Mouse (Mus musculus): ENCODE measurements around the gene Aggf1. TPM values are rescaled to one million over a fixed set of nuclear protein-coding genes. Genes with fewer than 3 reads are reported as not detected.

Gene Aggf1
- polyA plus RNA-seq, 2 experiments, result 13.0 to 14.9 TPM

DNA sequence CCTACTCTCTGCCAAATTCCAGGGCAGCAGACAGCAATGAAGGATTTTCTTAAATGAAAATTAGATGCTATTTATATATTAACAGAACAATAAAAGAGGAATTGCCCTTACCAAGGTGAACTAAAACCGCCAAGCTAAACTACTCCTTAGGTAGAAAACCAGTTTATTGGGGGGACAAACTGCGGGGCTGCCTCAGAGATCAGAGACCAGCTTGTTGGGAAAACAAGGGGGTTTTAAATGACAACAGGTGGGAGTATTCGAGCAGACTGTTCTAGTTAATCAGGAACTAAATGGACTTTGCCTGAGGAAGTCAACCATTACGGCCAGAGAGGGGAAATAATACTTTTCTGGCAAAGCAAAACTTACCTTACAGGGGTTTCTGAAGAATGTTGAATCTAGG lies 54.7 kb downstream of the Aggf1 start:
- Histone ChIP-seq H3K4me2 (ENCODE audit: low read depth) (no peak overlapping the region), H3K4me3 (ENCODE audit: insufficient read depth in 1 of 2, low read depth in 2 of 2, low read length in 2 of 2) (no peak overlapping the region), H3K36me3 (replicated peaks; ENCODE audit: control insufficient read depth, insufficient read depth, low read depth) (no peaks in the 10 kb centered on the region), H3K27ac (no peak overlapping the region), H3K27me3 (ENCODE audit: control insufficient read depth, insufficient read depth, low read length) (peaks cover 5% of the 10 kb centered on the region; the same call in 1 of the 2 replicates), H3K4me1 (replicated peaks; ENCODE audit: control insufficient read depth in 2 of 2, insufficient read depth in 2 of 2, low read length in 1 of 2) (0 out of 4 replicates have a peak, but pooled peaks cover 0 to 3% of the 10 kb centered on the region in 2 experiments), H3K9ac (replicated peaks) (no peak overlapping the region), H3K9me3 (ENCODE audit: control insufficient read depth, low read length) (no peaks in the 10 kb centered on the region)
- ATAC-seq (ENCODE audit: insufficient read depth) (no peak), DNase-seq (ENCODE audit: low read depth in 3 of 3, low spot score in 3 of 3) (no peak)
- 39% methylated on average over 4 of the region's 4 CpGs for WGBS (ENCODE audit: insufficient replicate concordance)
- TF ChIP-seq CTCF (IDR thresholded peaks at IDR 0.05; ENCODE audit: low read depth) (no peak), EP300 (IDR thresholded peaks at IDR 0.05; ENCODE audit: low read depth) (no peak)

GRCm38 (mm10) chr13:95319153-95319552 lies 56.0 kb downstream of the Aggf1 start:
- TF ChIP-seq EP300 (IDR thresholded peaks at IDR 0.05; ENCODE audit: low read depth), result no peak
- no peak for TF ChIP-seq CTCF (IDR thresholded peaks at IDR 0.05; ENCODE audit: low read depth)
- 0 out of 4 replicates have a peak, but pooled peaks cover 0 to 3% of the 10 kb centered on the region in 2 experiments for H3K4me1 ChIP-seq (replicated peaks; ENCODE audit: control insufficient read depth in 2 of 2, insufficient read depth in 2 of 2, low read length in 1 of 2)
- H3K27ac ChIP-seq, result no peak overlapping the region
- ATAC-seq (ENCODE audit: insufficient read depth) (no peak), DNase-seq (ENCODE audit: low read depth in 3 of 3, low spot score in 3 of 3) (no peak)
- H3K36me3 ChIP-seq (replicated peaks; ENCODE audit: control insufficient read depth, insufficient read depth, low read depth), result no peaks in the 10 kb centered on the region
- no peak overlapping the region for H3K4me3 ChIP-seq (ENCODE audit: insufficient read depth in 1 of 2, low read depth in 2 of 2, low read length in 2 of 2)
- H3K4me2 ChIP-seq (ENCODE audit: low read depth), result no peak overlapping the region
- no peak overlapping the region for H3K9ac ChIP-seq (replicated peaks)
- H3K9me3 ChIP-seq (ENCODE audit: control insufficient read depth, low read length), result no peaks in the 10 kb centered on the region
- no peaks in the 10 kb centered on the region for H3K27me3 ChIP-seq (ENCODE audit: control insufficient read depth, insufficient read depth, low read length)
- WGBS (ENCODE audit: insufficient replicate concordance), result 44% methylated on average over 6 of the region's 6 CpGs

DNA sequence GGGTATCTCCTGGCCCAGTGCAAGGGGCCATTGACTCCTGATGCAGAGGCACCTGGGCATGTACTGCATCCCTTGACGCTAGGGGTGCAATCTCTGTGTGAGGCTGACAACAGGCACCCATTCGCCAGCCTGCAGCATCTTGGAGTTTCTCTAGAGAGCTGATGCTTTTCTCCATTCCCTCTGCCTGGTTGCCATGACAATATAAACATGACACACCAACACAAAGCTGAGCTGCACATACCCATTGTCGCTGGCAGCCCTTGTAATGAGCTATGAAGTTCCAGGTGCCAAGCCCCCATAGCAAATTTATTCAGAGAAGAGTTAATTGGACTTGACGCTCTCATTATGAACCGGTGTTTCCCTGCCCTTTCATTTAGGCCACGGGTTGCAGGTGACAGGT lies 63.1 kb downstream of the Aggf1 start:
- Histone ChIP-seq H3K4me3 (ENCODE audit: insufficient read depth in 1 of 2, low read depth in 2 of 2, low read length in 2 of 2) (no peak overlapping the region), H3K36me3 (replicated peaks; ENCODE audit: control insufficient read depth, insufficient read depth, low read depth) (no peaks in the 10 kb centered on the region), H3K9me3 (ENCODE audit: control insufficient read depth, low read length) (no peaks in the 10 kb centered on the region), H3K27ac (no peak overlapping the region), H3K27me3 (ENCODE audit: control insufficient read depth, insufficient read depth, low read length) (no peaks in the 10 kb centered on the region), H3K4me2 (ENCODE audit: low read depth) (no peak overlapping the region), H3K4me1 (replicated peaks; ENCODE audit: control insufficient read depth in 2 of 2, insufficient read depth in 2 of 2, low read length in 1 of 2) (no peaks in the 10 kb centered on the region), H3K9ac (replicated peaks) (no peak overlapping the region)
- TF ChIP-seq CTCF (IDR thresholded peaks at IDR 0.05; ENCODE audit: low read depth), result no peak
- no peak for TF ChIP-seq EP300 (IDR thresholded peaks at IDR 0.05; ENCODE audit: low read depth)
- no peak for DNase-seq (ENCODE audit: low read depth in 3 of 3, low spot score in 3 of 3)
- 61% methylated on average over 6 of the region's 6 CpGs for WGBS (ENCODE audit: insufficient replicate concordance)
- ATAC-seq (ENCODE audit: insufficient read depth), result no peak

- DNase-seq (ENCODE audit: low read depth in 3 of 3, low spot score in 3 of 3) (no peak), ATAC-seq (ENCODE audit: insufficient read depth) (no peak)
- Histone ChIP-seq H3K9ac (replicated peaks) (no peak overlapping the region), H3K9me3 (ENCODE audit: control insufficient read depth, low read length) (no peaks in the 10 kb centered on the region), H3K36me3 (replicated peaks; ENCODE audit: control insufficient read depth, insufficient read depth, low read depth) (no peaks in the 10 kb centered on the region), H3K27me3 (ENCODE audit: control insufficient read depth, insufficient read depth, low read length) (no peaks in the 10 kb centered on the region), H3K4me1 (replicated peaks; ENCODE audit: control insufficient read depth in 2 of 2, insufficient read depth in 2 of 2, low read length in 1 of 2) (no peaks in the 10 kb centered on the region; a peak in 1 of 4 replicates), H3K27ac (no peak overlapping the region), H3K4me2 (ENCODE audit: low read depth) (peak overlapping the region; percentile 15; the same call in 1 of the 2 replicates), H3K4me3 (ENCODE audit: insufficient read depth in 1 of 2, low read depth in 2 of 2, low read length in 2 of 2) (no peak overlapping the region)
- 64% methylated on average over 8 of the region's 8 CpGs for WGBS (ENCODE audit: insufficient replicate concordance)
- TF ChIP-seq EP300 (IDR thresholded peaks at IDR 0.05; ENCODE audit: low read depth) (no peak), CTCF (IDR thresholded peaks at IDR 0.05; ENCODE audit: low read depth) (0 out of 2 replicates have a peak, but pooled peaks have one; percentile 7)
These were observed 68.0 kb downstream of the Aggf1 start for GRCm38 (mm10) chr13:95307100-95307655.

DNA sequence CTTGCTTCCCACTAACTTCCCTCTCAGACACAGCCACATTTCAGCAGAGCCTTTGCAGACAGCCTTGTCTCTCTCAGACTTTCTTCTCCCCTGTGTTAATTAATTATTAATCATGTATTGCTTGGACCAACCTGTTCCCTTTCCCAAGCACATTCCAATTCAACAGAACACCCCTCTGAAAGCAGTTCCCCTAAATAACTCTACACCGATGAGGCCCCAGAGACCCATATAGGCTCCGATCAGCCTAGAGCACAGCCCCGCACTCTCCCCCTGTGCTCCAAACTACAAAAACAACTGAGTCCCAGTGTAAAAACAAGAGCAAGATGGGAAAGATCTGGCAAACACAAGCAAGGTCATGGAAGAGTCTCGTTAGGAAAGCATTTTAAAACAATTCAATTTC lies 68.6 kb downstream of the Aggf1 start:
- WGBS (ENCODE audit: insufficient replicate concordance), result 64% methylated on average over 4 of the region's 4 CpGs
- H3K27ac ChIP-seq, result no peak overlapping the region
- ATAC-seq (ENCODE audit: insufficient read depth) (no peak), DNase-seq (ENCODE audit: low read depth in 3 of 3, low spot score in 3 of 3) (no peak)
- TF ChIP-seq EP300 (IDR thresholded peaks at IDR 0.05; ENCODE audit: low read depth) (no peak), CTCF (IDR thresholded peaks at IDR 0.05; ENCODE audit: low read depth) (no peak)
- H3K9ac ChIP-seq (replicated peaks), result no peak overlapping the region
- H3K4me1 ChIP-seq (replicated peaks; ENCODE audit: control insufficient read depth in 2 of 2, insufficient read depth in 2 of 2, low read length in 1 of 2), result no peaks in the 10 kb centered on the region; a peak in 1 of 4 replicates
- peak overlapping the region; percentile 15; the same call in 1 of the 2 replicates for H3K4me2 ChIP-seq (ENCODE audit: low read depth)
- H3K9me3 ChIP-seq (ENCODE audit: control insufficient read depth, low read length), result no peaks in the 10 kb centered on the region
- H3K4me3 ChIP-seq (ENCODE audit: insufficient read depth in 1 of 2, low read depth in 2 of 2, low read length in 2 of 2), result no peak overlapping the region
- H3K27me3 ChIP-seq (ENCODE audit: control insufficient read depth, insufficient read depth, low read length), result no peaks in the 10 kb centered on the region
- no peaks in the 10 kb centered on the region for H3K36me3 ChIP-seq (replicated peaks; ENCODE audit: control insufficient read depth, insufficient read depth, low read depth)

Other genes with a start within 250 kb of the Aggf1 start
- 0.28 and 0.40 TPM in 2 replicates for gene Pde8b, start 125.0 kb downstream of the Aggf1 start, polyA plus RNA-seq (2012; rRNA removed)
- gene Pde8b, start 125.0 kb downstream of the Aggf1 start, polyA plus RNA-seq (2014; fragmentation: Nextera tagmentation; extraction: Ambion mirVana), result 0.14 and 0.37 TPM in 2 replicates
- gene Zbed3, start 51.7 kb downstream of the Aggf1 start, polyA plus RNA-seq (2012; rRNA removed), result 4.6 TPM in 2 replicates
- 4.1 and 5.0 TPM in 2 replicates for gene Zbed3, start 51.7 kb downstream of the Aggf1 start, polyA plus RNA-seq (2014; fragmentation: Nextera tagmentation; extraction: Ambion mirVana)
- gene Crhbp, start 69.6 kb upstream of the Aggf1 start, polyA plus RNA-seq (2012; rRNA removed), result 0.04 and 0.05 TPM in 2 replicates
- not detected in 2 replicates for gene Crhbp, start 69.6 kb upstream of the Aggf1 start, polyA plus RNA-seq (2014; fragmentation: Nextera tagmentation; extraction: Ambion mirVana)
- not detected in 2 replicates for gene S100z, start 103.4 kb upstream of the Aggf1 start, polyA plus RNA-seq (2012; rRNA removed)
- not detected in 2 replicates for gene S100z, start 103.4 kb upstream of the Aggf1 start, polyA plus RNA-seq (2014; fragmentation: Nextera tagmentation; extraction: Ambion mirVana)
- 0.71 and 0.84 TPM in 2 replicates for gene F2rl1, start 149.9 kb upstream of the Aggf1 start, polyA plus RNA-seq (2012; rRNA removed)
- gene F2rl1, start 149.9 kb upstream of the Aggf1 start, polyA plus RNA-seq (2014; fragmentation: Nextera tagmentation; extraction: Ambion mirVana), result 0.30 and 0.67 TPM in 2 replicates
- 9.8 and 11.5 TPM in 2 replicates for gene F2r, start 243.1 kb upstream of the Aggf1 start, polyA plus RNA-seq (2012; rRNA removed)
- 25.7 and 30.4 TPM in 2 replicates for gene F2r, start 243.1 kb upstream of the Aggf1 start, polyA plus RNA-seq (2014; fragmentation: Nextera tagmentation; extraction: Ambion mirVana)

Data from liver, embryonic 14.5 days (tissue).